Mouse (Mus musculus) kidney, adult 11 months (tissue): ENCODE results near the gene Atp8a1.

Experiments
- DNase-seq: peaks from one replicate; pipeline ENCODE4 v3.0.0; 2022

Atp8a1 gene

GRCm38 (mm10) chr5:67628180-67628940 is 218.9 kb downstream of the Atp8a1 start:
- no peak for DNase-seq

- no peak for DNase-seq
These were observed 226.0 kb downstream of the Atp8a1 start for GRCm38 (mm10) chr5:67621230-67621629.

- no peak for DNase-seq
These were observed 237.8 kb downstream of the Atp8a1 start for GRCm38 (mm10) chr5:67609520-67609837.

- no peak for DNase-seq
These were observed 238.3 kb downstream of the Atp8a1 start for GRCm38 (mm10) chr5:67608674-67609519.

- DNase-seq: peak; percentile 28
These were observed 239.2 kb downstream of the Atp8a1 start, which contains the start of gene Shisa3 for GRCm38 (mm10) chr5:67607804-67608673. TSS of gene Shisa3 (plus strand) at chr5:67607882.

- peak; percentile 3 for DNase-seq
These were observed 240.1 kb downstream of the Atp8a1 start for GRCm38 (mm10) chr5:67606916-67607803.

- no peak for DNase-seq
These were observed 241.3 kb downstream of the Atp8a1 start for GRCm38 (mm10) chr5:67605951-67606350.

DNA sequence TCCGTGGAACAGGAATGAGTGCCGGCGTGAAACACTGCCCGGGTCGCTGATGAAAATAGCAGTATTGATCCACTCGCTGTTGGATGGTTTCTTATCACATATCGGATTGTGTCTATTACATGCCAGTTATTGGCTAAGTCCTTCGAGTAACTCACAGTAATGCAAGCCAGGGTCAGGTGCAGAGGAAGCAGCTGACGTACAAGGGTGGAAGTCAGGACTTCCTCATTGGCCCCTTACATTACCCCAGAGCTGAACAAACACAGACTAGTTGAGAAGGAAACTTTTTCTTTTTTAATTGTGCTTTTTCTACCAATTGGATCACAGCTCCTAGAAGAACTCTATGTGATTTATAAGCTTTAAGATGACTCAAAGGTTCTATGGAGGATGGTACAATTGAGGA is 247.3 kb downstream of the Atp8a1 start:
- no peak for DNase-seq

GRCm38 (mm10) chr5:67595629-67596028 is 251.6 kb downstream of the Atp8a1 start:
- no peak for DNase-seq

DNA sequence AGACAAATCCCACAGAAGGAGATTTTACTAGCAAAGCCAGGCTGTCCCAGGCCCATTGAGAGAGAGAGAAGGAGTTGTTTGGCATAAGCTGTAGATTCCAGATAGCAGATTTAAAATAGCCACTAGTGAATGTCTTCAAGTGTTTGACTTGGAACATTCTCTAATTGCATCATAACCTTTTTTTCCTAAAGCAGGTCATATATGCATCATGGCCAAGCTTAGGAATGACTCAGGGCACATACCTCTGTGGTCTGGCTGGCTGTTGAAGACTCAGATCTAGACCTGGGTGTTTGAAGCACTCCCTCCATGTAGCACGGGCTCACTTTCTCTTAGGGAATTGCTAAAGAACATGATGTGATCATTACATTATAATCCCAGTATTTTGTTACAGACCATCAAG is 252.2 kb downstream of the Atp8a1 start:
- DNase-seq: no peak

DNA sequence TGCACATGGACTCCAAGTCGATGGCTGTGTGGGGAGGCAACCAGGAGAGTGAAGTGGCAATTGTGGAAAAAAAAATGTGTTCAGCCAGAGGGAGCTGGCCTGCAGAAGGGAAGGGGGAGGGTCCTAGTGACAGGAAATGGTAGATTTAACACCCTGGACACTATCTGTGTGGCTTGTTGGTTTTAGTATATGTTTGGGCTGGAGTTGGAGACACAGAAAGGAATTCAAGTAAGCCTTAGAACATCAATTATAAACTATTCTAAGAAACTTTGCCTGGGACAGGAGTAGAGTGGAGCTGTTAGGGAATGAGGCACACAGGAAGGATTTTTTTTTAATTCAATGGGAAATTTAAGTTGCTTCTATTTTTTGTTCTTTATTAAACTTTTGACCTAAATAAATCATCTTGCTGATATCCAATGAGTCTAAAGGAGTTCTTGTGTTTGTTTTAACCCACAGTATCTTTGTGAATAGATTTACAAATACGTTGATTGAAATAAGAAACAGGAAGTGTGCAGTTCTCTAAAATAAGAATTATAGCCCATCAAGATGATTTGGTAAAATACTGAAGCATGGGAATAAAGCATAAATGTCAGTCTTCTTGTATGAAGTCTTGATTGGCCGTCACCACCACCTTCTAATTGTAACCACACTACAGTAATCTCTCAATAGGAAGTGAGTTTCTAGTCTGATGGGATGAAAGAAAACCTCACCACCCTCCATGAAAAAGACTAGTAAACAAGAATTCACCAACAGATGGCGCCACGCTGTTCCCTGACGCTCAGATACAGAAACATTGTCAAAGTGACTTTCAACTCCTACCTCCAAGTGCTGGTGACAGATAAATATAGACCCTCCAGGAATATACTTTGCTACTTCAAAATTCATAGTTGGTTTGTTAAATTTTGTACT is 267.3 kb downstream of the Atp8a1 start:
- DNase-seq: no peak

- DNase-seq: no peak
These were observed 271.5 kb downstream of the Atp8a1 start for GRCm38 (mm10) chr5:67575705-67576104.

DNA sequence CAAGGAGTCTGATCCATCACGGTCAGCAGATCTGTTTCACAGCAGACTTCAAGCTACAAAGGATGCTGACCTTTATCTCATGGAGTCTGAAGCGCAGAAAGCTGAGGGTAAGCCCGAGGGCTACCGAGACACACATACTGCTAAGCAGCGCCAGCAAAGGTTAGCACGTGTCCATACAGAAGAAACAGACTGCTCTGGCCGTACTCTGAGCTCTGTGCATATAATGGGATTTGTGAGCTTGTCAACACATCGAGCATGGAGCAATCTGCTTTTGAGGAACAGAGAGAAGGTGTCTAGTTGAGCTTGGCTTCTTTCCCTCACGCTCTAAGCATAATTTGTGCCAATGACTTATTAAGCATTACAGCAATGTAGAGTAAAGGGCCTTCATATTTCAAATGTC is 273.2 kb downstream of the Atp8a1 start:
- no peak for DNase-seq

DNA sequence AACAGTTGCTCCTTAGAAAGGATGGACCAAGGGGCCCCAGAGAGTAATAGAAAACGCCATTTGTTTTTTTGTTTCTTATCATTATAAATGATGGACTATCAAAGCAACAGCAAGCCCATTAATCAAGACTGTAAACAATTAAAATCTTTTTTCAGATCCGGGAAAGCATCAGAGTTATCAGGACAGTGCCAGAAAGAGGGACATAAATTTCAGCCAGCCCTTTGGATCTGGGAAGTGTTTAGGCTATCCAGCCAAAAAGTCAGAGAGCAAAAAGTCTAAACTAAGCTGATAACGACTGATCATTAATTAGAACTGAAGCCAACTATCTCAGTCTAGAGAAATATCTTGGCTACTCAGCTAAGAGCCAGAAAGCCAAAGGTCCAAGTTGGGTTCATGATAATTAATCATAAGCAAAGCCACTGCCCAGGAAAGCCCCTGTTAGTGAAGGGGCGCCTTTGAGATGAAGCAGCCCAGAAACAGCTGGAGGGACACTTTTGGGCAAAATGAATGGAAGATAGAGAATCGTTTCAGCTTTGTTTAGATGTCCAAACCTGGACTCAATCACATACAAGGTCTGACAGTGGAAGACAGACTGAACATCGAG is 274.6 kb downstream of the Atp8a1 start:
- DNase-seq: no peak
